Mouse (Mus musculus) stomach, postnatal 0 days (tissue): ENCODE measurements around the gene Acoxl. TPM values are rescaled to one million over a fixed set of nuclear protein-coding genes. Genes with fewer than 3 reads are reported as not detected.

Source experiments
- ATAC-seq: fragments of 200-750 bp; cut with Nextera tagmentation; 2 replicates; pipeline ENCODE4 v1.8.0; 2017; ENCODE audit not compliant: low FRiP score, low TSS enrichment
- DNase-seq: peaks from one replicate; pipeline ENCODE4 v3.0.0-alpha.2; 2016; ENCODE audit warnings: low spot score
- H3K27ac ChIP-seq: fragments of 300-500 bp; sonication (generic); replicated peaks from 2 replicates; pipeline ENCODE4 v1.5.1; 2014; ENCODE audit warnings: mild to moderate bottlenecking, control low read depth
- H3K27me3 ChIP-seq: fragments of 300-500 bp; sonication (generic); 2 replicates; pipeline ENCODE4 v1.6.1; 2014; ENCODE audit warnings: low read length; ENCODE audit not compliant: control insufficient read depth, insufficient read depth
- H3K36me3 ChIP-seq: fragments of 300-500 bp; sonication (generic); 2 replicates; pipeline ENCODE4 v1.6.1; 2014; ENCODE audit warnings: low read length, mixed read lengths; ENCODE audit not compliant: control insufficient read depth, insufficient read depth
- H3K4me1 ChIP-seq: fragments of 300-500 bp; sonication (generic); replicated peaks from 2 replicates; pipeline ENCODE4 v1.6.1; 2014; ENCODE audit warnings: antibody characterized with exemption; ENCODE audit not compliant: control insufficient read depth, insufficient read depth
- H3K4me2 ChIP-seq: fragments of 300-500 bp; sonication (generic); replicated peaks from 2 replicates; pipeline ENCODE4 v1.6.1; 2014; ENCODE audit warnings: low read depth, mild to moderate bottlenecking, control low read depth, moderate library complexity
- H3K4me3 ChIP-seq: fragments of 300-500 bp; sonication (generic); 2 replicates; pipeline ENCODE4 v1.5.1; 2014; ENCODE audit warnings: low read depth, low read length, control low read depth
- H3K9ac ChIP-seq: fragments of 300-500 bp; sonication (generic); 2 replicates; pipeline ENCODE4 v1.6.1; 2014; ENCODE audit warnings: mild to moderate bottlenecking, low read length, control low read depth, mixed read lengths
- H3K9me3 ChIP-seq: fragments of 300-500 bp; sonication (generic); 2 replicates; pipeline ENCODE4 v1.6.1; 2016; ENCODE audit warnings: low read length; ENCODE audit not compliant: control insufficient read depth
- CTCF ChIP-seq: IDR thresholded peaks from 2 replicates; pipeline ENCODE4 v1.5.1; 2016; ENCODE audit warnings: antibody characterized with exemption, low read depth, mild to moderate bottlenecking, moderate library complexity
- EP300 ChIP-seq: optimal IDR thresholded peaks from 2 replicates; pipeline ENCODE3; 2016; ENCODE audit warnings: antibody characterized with exemption
- WGBS: fragments of 180-500 bp; shearing (Covaris S2); extraction: QIAGEN DNeasy Blood & Tissue Kit; methylation state at CpG from one replicate; pipeline ENCODE4 v1.1.7; 2014; 5-methylcytosine and 5-hydroxymethylcytosine counted together
- polyA plus RNA-seq: library from polyadenylated mRNA; unstranded; fragments of >200 nt; fragmentation: Nextera tagmentation; extraction: Ambion mirVana; gene quantifications from 2 replicates; pipeline ENCODE4 v1.2.1, GENCODE M21; 2015

The Acoxl gene
- polyA plus RNA-seq, 1 experiment from 2014 or later = 0.17 TPM

DNA sequence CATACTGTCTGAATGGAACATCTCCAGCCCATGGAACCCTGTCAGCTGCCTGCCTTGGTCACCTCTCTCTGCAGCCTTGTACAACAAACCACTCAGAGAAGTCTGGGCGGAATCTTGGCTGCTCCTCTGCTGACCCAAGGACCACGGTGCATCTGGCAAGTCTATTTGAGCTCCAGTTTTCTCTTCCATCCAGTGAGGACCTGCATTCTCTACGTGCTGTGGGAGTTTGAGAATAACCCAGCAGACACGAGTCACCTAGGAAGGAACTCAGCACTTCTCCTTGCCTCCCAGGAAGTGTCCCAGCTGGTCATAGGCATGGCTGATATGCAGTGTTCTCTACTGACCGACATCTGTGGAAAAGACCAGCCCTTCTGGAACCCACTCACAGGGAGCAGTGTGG lies 295.8 kb downstream of the Acoxl start:
- H3K36me3 ChIP-seq = peaks cover 4% of the 10 kb centered on the region
- DNase-seq = no peak
- no peak overlapping the region for H3K4me3 ChIP-seq
- TF ChIP-seq CTCF (no peak), EP300 (no peak)
- no peaks in the 10 kb centered on the region for H3K9me3 ChIP-seq
- no peak overlapping the region for H3K4me2 ChIP-seq
- 56% methylated on average over 5 of the region's 5 CpGs for WGBS
- no peak overlapping the region for H3K27ac ChIP-seq
- H3K9ac ChIP-seq = no peak overlapping the region
- no peaks in the 10 kb centered on the region for H3K4me1 ChIP-seq
- ATAC-seq = no peak
- H3K27me3 ChIP-seq = no peaks in the 10 kb centered on the region

DNA sequence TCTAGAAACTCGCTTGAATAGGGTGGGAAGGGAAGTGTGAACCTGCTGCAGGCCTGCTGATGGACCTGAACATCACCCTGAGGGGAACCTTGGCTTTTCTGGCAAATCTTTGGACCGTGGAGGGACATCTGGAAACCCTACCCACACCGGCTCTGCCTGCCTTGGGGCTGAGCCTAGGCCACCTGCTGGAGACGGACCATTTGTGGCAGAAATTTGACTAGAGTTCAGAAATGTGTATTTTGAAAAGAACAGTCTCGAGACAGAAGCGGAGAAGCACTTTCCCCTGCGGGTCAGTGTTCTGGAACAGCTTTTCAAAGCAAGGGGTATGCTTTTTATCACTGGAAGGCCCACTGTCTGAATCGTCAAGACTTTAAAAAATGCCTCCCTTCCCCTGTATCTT lies 296.3 kb downstream of the Acoxl start:
- no peak for DNase-seq
- TF ChIP-seq CTCF = no peak
- Histone ChIP-seq H3K9me3 (no peaks in the 10 kb centered on the region), H3K27me3 (no peaks in the 10 kb centered on the region), H3K4me2 (no peak overlapping the region), H3K27ac (no peak overlapping the region), H3K4me3 (no peak overlapping the region), H3K4me1 (no peaks in the 10 kb centered on the region), H3K36me3 (peaks cover 4% of the 10 kb centered on the region), H3K9ac (no peak overlapping the region)
- WGBS = 64% methylated on average over 8 of the region's 8 CpGs
- ATAC-seq = no peak

DNA sequence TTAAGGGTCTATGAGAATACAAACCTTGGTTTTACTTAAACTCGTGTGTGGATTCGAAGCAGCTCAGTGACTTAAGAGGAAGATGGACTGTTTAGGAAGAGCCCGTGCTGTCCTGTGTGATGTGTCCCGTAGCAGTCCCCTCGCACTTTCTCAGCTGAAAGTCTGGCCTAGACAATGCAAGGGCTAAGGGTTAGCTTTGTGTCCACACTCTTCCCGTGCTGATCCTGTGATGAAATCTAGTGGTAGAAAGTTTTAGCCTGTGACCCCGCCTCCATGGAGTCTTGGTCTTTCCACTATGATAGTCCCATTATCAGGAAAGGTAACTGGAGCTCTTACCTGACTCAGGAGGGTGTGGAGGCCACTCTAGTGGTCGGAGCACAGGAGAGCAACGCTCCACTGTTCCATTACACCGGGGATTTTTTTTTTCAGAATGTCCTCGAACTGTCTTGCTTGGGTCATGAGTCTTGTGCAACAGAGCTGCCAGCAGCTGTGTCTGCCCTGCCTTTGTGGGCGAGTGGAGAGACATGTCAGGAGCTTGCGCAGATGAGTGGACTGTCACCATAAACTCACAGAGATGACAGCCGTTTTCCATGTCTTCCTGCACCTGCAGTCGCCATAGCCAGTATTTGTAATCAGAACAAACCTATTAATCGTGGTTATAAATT lies 298.2 kb downstream of the Acoxl start:
- no peaks in the 10 kb centered on the region for H3K4me1 ChIP-seq
- no peak for TF ChIP-seq CTCF
- TF ChIP-seq EP300 = no peak
- H3K4me3 ChIP-seq = no peak overlapping the region
- no peaks in the 10 kb centered on the region for H3K9me3 ChIP-seq
- no peak overlapping the region for H3K4me2 ChIP-seq
- no peaks in the 10 kb centered on the region for H3K27me3 ChIP-seq
- 77% methylated on average over 16 of the region's 16 CpGs for WGBS
- no peak for DNase-seq
- no peak overlapping the region for H3K9ac ChIP-seq
- ATAC-seq = no peak
- H3K36me3 ChIP-seq = peaks cover 4% of the 10 kb centered on the region
- H3K27ac ChIP-seq = no peak overlapping the region

- no peak for DNase-seq
- 83% methylated on average over 22 of the region's 22 CpGs for WGBS
- peaks cover 2% of the 10 kb centered on the region for H3K36me3 ChIP-seq
- H3K4me3 ChIP-seq = no peak overlapping the region
- ATAC-seq = no peak
- TF ChIP-seq EP300 (no peak), CTCF (no peak)
- no peak overlapping the region for H3K27ac ChIP-seq
- H3K4me1 ChIP-seq = no peaks in the 10 kb centered on the region
- H3K4me2 ChIP-seq = no peak overlapping the region
- H3K27me3 ChIP-seq = no peaks in the 10 kb centered on the region
- no peak overlapping the region for H3K9ac ChIP-seq
- H3K9me3 ChIP-seq = no peaks in the 10 kb centered on the region
Measured at GRCm38 (mm10) chr2:128137480-128138276, 299.0 kb downstream of the Acoxl start.

- Histone ChIP-seq H3K9me3 (no peaks in the 10 kb centered on the region), H3K9ac (no peak overlapping the region), H3K4me1 (no peaks in the 10 kb centered on the region), H3K27ac (no peak overlapping the region), H3K4me2 (no peak overlapping the region), H3K4me3 (no peak overlapping the region), H3K36me3 (no peaks in the 10 kb centered on the region; the same call in 1 of the 2 replicates), H3K27me3 (no peaks in the 10 kb centered on the region)
- TF ChIP-seq EP300 (no peak), CTCF (no peak)
- ATAC-seq (no peak), DNase-seq (no peak)
- 75% methylated on average over 8 of the region's 8 CpGs for WGBS
Measured at GRCm38 (mm10) chr2:128138924-128139323, 300.2 kb downstream of the Acoxl start.

- DNase-seq (no peak), ATAC-seq (no peak)
- Histone ChIP-seq H3K27ac (no peak overlapping the region), H3K27me3 (no peaks in the 10 kb centered on the region), H3K9me3 (no peaks in the 10 kb centered on the region), H3K4me1 (no peaks in the 10 kb centered on the region), H3K36me3 (no peaks in the 10 kb centered on the region; the same call in 1 of the 2 replicates), H3K4me2 (no peak overlapping the region), H3K4me3 (no peak overlapping the region), H3K9ac (no peak overlapping the region)
- WGBS = 67% methylated on average over 15 of the region's 15 CpGs
- TF ChIP-seq EP300 (no peak), CTCF (no peak)
Measured at GRCm38 (mm10) chr2:128139781-128140180, 301.1 kb downstream of the Acoxl start.
